In genomic region chr19:32255429-32256185, GRCm38 (mm10) we compare ENCODE assay signal across 8 mouse cellular contexts.
DNase-seq lines count a peak whose midpoint lies in the region; ATAC-seq and TF ChIP-seq lines count a peak whose summit lies in the region.
"Had no signal": no experiment of that assay in that cellular context is flagged by ENCODE, and none has a peak within 500 bp of the region (broad histone marks: within the 10 kb centered on the region; RNA-seq: fewer than 3 reads in every experiment).

No protein-coding gene starts in this region.

- H3K4me2 ChIP-seq in kidney, postnatal 0 days (ENCODE audit: low read length), result no peak overlapping the region
- no peak overlapping the region for H3K4me2 ChIP-seq in liver, postnatal 0 days (ENCODE audit: low read depth, low read length)

- H3K4me3 ChIP-seq in kidney, postnatal 0 days (replicated peaks; ENCODE audit: low read depth, low read length), result no peak overlapping the region
- H3K4me3 ChIP-seq in ES-E14 (ENCODE audit: insufficient read depth in 1 of 2, low read depth in 1 of 2, low read length in 2 of 2, poor library complexity in 1 of 2, severe bottlenecking in 1 of 2), result peak overlapping the region in 1 of 2 experiments; percentile 7; a peak in 1 of 4 replicates
- no peak overlapping the region for H3K4me3 ChIP-seq in brown adipose tissue, adult 24 weeks (ENCODE audit: insufficient read depth, low read depth, low read length)
- no peak overlapping the region for H3K4me3 ChIP-seq in liver, postnatal 0 days (ENCODE audit: low read depth, low read length)
- H3K4me3 ChIP-seq: myocyte had no signal

- no peaks in the 10 kb centered on the region for H3K27me3 ChIP-seq in kidney, postnatal 0 days (ENCODE audit: insufficient read depth, low read length)
- H3K27me3 ChIP-seq in liver, postnatal 0 days (ENCODE audit: insufficient read depth, low read length), result no peaks in the 10 kb centered on the region

- no peaks in the 10 kb centered on the region for H3K36me3 ChIP-seq in kidney, postnatal 0 days (ENCODE audit: insufficient read depth, low read length)
- H3K36me3 ChIP-seq in ES-E14 (ENCODE audit: control insufficient read depth, insufficient read depth, low read length, poor library complexity, severe bottlenecking), result no peaks in the 10 kb centered on the region
- H3K36me3 ChIP-seq in liver, postnatal 0 days (replicated peaks; ENCODE audit: insufficient read depth, low read length), result no peaks in the 10 kb centered on the region

- no peaks in the 10 kb centered on the region for H3K9me3 ChIP-seq in kidney, postnatal 0 days (replicated peaks; ENCODE audit: low read length)
- no peaks in the 10 kb centered on the region for H3K9me3 ChIP-seq in ES-E14 (ENCODE audit: control insufficient read depth, insufficient read depth, low read depth, low read length)
- H3K9me3 ChIP-seq in liver, postnatal 0 days (ENCODE audit: low read length), result no peaks in the 10 kb centered on the region

- in situ Hi-C loops in ES-E14 (cut with MboI; ENCODE audit: low sequenced_read_pairs in 2 of 2, unreplicated experiment in 2 of 2), result no loop called here

- H3K4me1 ChIP-seq in kidney, postnatal 0 days (replicated peaks; ENCODE audit: insufficient read depth, low read length), result peaks cover 7% of the 10 kb centered on the region; the same call in 1 of the 2 replicates
- H3K4me1 ChIP-seq in ES-E14 (ENCODE audit: control insufficient read depth in 2 of 2, insufficient read depth in 2 of 2, low read length in 2 of 2, poor library complexity in 1 of 2), result peaks cover 33 to 53% of the 10 kb centered on the region in 2 experiments
- peaks cover 7% of the 10 kb centered on the region for H3K4me1 ChIP-seq in brown adipose tissue, adult 24 weeks (ENCODE audit: control insufficient read depth, insufficient read depth, insufficient read length, low read length)
- H3K4me1 ChIP-seq in liver, postnatal 0 days (ENCODE audit: insufficient read depth), result peaks cover 65% of the 10 kb centered on the region

- WGBS in kidney, postnatal 0 days, result 60% methylated on average over 6 of the region's 6 CpGs
- WGBS in liver, postnatal 0 days (ENCODE audit: insufficient replicate concordance), result 43% methylated on average over 6 of the region's 6 CpGs

- no peak for DNase-seq in kidney, postnatal 0 days (ENCODE audit: low spot score)
- DNase-seq in kidney, adult 9 months, result no peak
- peak; percentile 61 for DNase-seq in ES-E14 (ENCODE audit: low read depth, low spot score)
- DNase-seq in liver, postnatal 0 days, result no peak
- DNase-seq in thymus, postnatal 25 days, result no peak
- DNase-seq in cerebellum, adult 9-11 months, result no peak

- no peak for ATAC-seq in kidney, postnatal 0 days (replicated peaks; ENCODE audit: low FRiP score, low read depth)
- no peak for ATAC-seq in liver, postnatal 0 days

- no peak for TF ChIP-seq EP300 in liver, postnatal 0 days (IDR thresholded peaks at IDR 0.05; ENCODE audit: low read depth)

- no peak overlapping the region for H3K9ac ChIP-seq in kidney, postnatal 0 days (ENCODE audit: low read depth, low read length)
- H3K9ac ChIP-seq in ES-E14 (ENCODE audit: insufficient read depth, low read depth, low read length, poor library complexity, severe bottlenecking), result no peak overlapping the region; the same call in 1 of the 2 replicates
- H3K9ac ChIP-seq in liver, postnatal 0 days (replicated peaks), result 0 out of 2 replicates have a peak overlapping the region, but pooled peaks have one; percentile 7

- H3K27ac ChIP-seq in kidney, postnatal 0 days, result peak overlapping the region; percentile 55; the same call in 1 of the 2 replicates
- H3K27ac ChIP-seq in ES-E14 (ENCODE audit: insufficient read depth, low read depth, low read length, poor library complexity, severe bottlenecking), result peak overlapping the region; percentile 98; the same call in 1 of the 2 replicates
- peak overlapping the region; percentile 19; the same call in 1 of the 2 replicates for H3K27ac ChIP-seq in brown adipose tissue, adult 24 weeks (replicated peaks; ENCODE audit: low read depth, low read length)
- H3K27ac ChIP-seq in liver, postnatal 0 days (ENCODE audit: low read depth), result peak overlapping the region; percentile 90

- no peak for TF ChIP-seq CTCF in kidney, postnatal 0 days (IDR thresholded peaks at IDR 0.05; ENCODE audit: low read depth)
- TF ChIP-seq CTCF in liver, postnatal 0 days (IDR thresholded peaks at IDR 0.05; ENCODE audit: low read depth), result no peak

TF ChIP-seq in ES-E14, 5 proteins besides CTCF, POLR2A, EP300 and RAD21:
- TF ChIP-seq CHD2 (IDR thresholded peaks at IDR 0.05; ENCODE audit: low read depth, low read length) (peak; percentile 43; the same call in 1 of the 2 replicates), HCFC1 (IDR thresholded peaks at IDR 0.05; ENCODE audit: borderline replicate concordance, insufficient read depth, low read length) (no peak)
TF ChIP-seq in ES-E14: peak in this region for 1.

Comparison
In these comparisons a context has a peak if more than half of its experiments do, and no peak if none do; other contexts are left out.
1. H3K27ac ChIP-seq: peak in every context shown above with its lines; median percentile 98 in ES-E14; 90 in liver, postnatal 0 days; 55 in kidney, postnatal 0 days; 19 in brown adipose tissue, adult 24 weeks.